Mouse (Mus musculus) ES-Bruce4 (cell line): ENCODE data around the gene Pex19. TPM values are rescaled to one million over a fixed set of nuclear protein-coding genes. Genes with fewer than 3 reads are reported as not detected.

Experiments used
- H3K27ac ChIP-seq: 2 replicates; pipeline ENCODE4 v1.5.1; 2012; ENCODE audit warnings: low read length, inconsistent platforms; ENCODE audit not compliant: insufficient read depth
- H3K27me3 ChIP-seq: 2 replicates; pipeline ENCODE4 v1.6.1; 2012; ENCODE audit warnings: mild to moderate bottlenecking, low read length, inconsistent platforms; ENCODE audit not compliant: control insufficient read depth, poor library complexity, insufficient read depth, severe bottlenecking
- H3K36me3 ChIP-seq: 2 replicates; pipeline ENCODE4 v1.6.1; 2012; ENCODE audit warnings: inconsistent platforms, mild to moderate bottlenecking, low read length, moderate library complexity; ENCODE audit not compliant: control insufficient read depth, poor library complexity, insufficient read depth, severe bottlenecking
- H3K4me1 ChIP-seq: one replicate; pipeline ENCODE4 v1.8.1; 2011; ENCODE audit warnings: low read length; ENCODE audit not compliant: control insufficient read depth, insufficient read depth
- H3K4me3 ChIP-seq: 2 replicates; pipeline ENCODE4 v1.5.1; 2011; ENCODE audit warnings: low read depth, mild to moderate bottlenecking, low read length
- H3K9ac ChIP-seq: 2 replicates; pipeline ENCODE4 v1.6.1; 2012; ENCODE audit warnings: low read depth, mild to moderate bottlenecking, inconsistent platforms; ENCODE audit not compliant: poor library complexity, severe bottlenecking
- H3K9me3 ChIP-seq: replicated peaks from 2 replicates; pipeline ENCODE4 v1.6.1; 2012; ENCODE audit warnings: mild to moderate bottlenecking, low read length, inconsistent platforms; ENCODE audit not compliant: control insufficient read depth, poor library complexity, insufficient read depth, severe bottlenecking
- CTCF ChIP-seq: IDR thresholded peaks from one replicate; pipeline ENCODE4 v1.8.1; 2011; ENCODE audit warnings: low read depth, low read length
- EP300 ChIP-seq: IDR thresholded peaks from 2 replicates; pipeline ENCODE4 v1.6.1; 2011; ENCODE audit warnings: low read depth, low read length; ENCODE audit not compliant: insufficient read depth
- POLR2A ChIP-seq: IDR thresholded peaks from one replicate; pipeline ENCODE4 v1.8.1; 2011; ENCODE audit warnings: low read length; ENCODE audit not compliant: insufficient read depth
- polyA plus RNA-seq: library from polyadenylated mRNA; stranded (reverse); fragments of >200 nt; gene quantifications from 2 replicates; pipeline ENCODE4 v1.2.4, GENCODE M21; 2011; ENCODE audit warnings: low read depth; ENCODE audit not compliant: missing spikeins, insufficient read depth, insufficient read length

Gene Pex19
- polyA plus RNA-seq, 1 experiment = 83.8 TPM

DNA sequence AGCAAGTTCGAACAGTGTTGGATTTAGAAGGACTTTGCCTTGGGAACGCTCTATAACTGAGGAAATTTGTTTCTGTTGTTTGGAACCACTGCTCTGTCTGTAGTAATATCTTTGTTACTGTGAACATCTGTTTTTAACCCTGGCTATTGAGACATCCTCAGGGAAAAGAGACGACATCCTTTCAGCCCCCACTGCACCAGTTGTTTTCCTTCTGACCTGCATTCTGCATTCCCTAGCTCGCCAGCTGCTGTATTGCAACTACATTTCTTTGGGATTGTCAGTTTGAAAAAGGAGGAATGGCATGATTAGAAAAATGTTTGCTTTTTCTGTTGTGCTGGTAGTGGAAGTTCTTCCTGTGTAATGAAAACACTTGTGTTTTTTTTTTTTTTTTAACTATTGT is 54.3 kb downstream of the Pex19 start:
- Histone ChIP-seq H3K36me3 (peaks cover 32% of the 10 kb centered on the region), H3K9ac (no peak overlapping the region), H3K27ac (no peak overlapping the region), H3K27me3 (no peaks in the 10 kb centered on the region), H3K4me3 (no peak overlapping the region), H3K4me1 (no peaks in the 10 kb centered on the region), H3K9me3 (no peaks in the 10 kb centered on the region)
- TF ChIP-seq CTCF (no peak), EP300 (no peak), POLR2A (no peak)

DNA sequence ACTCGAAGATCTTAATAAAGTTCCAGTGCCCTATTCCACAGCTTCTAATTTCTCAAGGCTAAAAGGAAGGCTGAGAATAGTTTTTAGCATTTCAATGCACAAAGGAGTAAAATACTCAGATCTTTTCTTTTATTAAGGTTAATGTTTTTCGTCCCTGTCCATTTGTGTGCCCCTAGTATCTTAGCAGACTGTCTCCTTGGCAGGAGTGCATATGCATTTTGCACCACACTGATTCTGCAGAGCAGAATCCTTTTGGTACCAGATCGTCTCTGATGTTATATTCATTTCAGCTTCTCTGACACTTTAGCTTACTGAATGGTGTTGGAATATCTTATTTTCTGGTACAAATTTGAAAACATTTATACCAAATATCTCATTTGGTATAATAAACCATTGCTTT is 55.2 kb downstream of the Pex19 start:
- Histone ChIP-seq H3K36me3 (peaks cover 36% of the 10 kb centered on the region), H3K27ac (no peak overlapping the region)
- no peak for TF ChIP-seq CTCF
- TF ChIP-seq POLR2A = no peak
- TF ChIP-seq EP300 = no peak

DNA sequence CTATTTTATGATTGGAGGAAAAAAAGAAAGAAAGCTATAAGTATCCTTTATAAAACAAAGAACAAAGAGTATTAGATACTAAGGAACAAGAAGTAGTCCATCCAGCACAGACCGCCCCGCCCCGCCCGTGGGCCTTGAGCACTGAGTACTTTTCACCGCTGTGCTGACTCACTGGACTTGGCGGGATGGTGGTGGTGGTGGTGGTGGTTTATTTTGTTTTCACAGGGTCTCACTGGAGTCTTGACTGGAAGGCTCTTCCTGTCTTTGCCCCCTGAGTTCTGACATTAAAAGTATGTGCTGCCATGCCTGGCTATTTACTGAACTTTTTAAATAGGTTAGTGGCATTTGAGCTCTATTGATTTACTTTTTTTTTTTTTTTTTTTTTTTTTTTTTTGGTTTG is 56.5 kb downstream of the Pex19 start:
- Histone ChIP-seq H3K27me3 (no peaks in the 10 kb centered on the region), H3K4me1 (no peaks in the 10 kb centered on the region), H3K9ac (no peak overlapping the region), H3K9me3 (no peaks in the 10 kb centered on the region), H3K36me3 (peaks cover 44% of the 10 kb centered on the region), H3K27ac (no peak overlapping the region), H3K4me3 (no peak overlapping the region)
- no peak for TF ChIP-seq CTCF
- TF ChIP-seq POLR2A = no peak
- TF ChIP-seq EP300 = no peak

More for the DNA sequence above, 55.2 kb downstream of the Pex19 start:
- no peak overlapping the region for H3K4me3 ChIP-seq
- no peaks in the 10 kb centered on the region for H3K4me1 ChIP-seq
- no peak overlapping the region for H3K9ac ChIP-seq
- H3K27me3 ChIP-seq = no peaks in the 10 kb centered on the region
- H3K9me3 ChIP-seq = no peaks in the 10 kb centered on the region

DNA sequence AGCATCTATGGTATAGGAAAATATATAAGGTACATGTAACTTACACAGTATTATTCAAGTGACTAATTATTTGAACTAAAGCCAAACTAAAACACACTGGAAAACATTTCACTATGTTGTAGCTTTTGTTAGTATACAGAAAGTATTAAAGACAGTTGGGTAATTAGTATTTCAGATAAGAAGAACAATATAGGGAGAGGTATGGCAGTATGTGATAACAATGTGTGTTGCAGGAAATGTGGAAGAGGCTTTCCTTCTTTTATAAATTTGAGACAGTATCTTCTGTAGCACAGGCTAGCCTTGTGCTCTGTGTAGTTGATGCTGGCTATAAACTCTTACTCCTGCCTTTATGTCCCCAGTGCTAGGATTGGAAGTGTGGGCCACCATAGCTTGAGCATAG is 57.4 kb downstream of the Pex19 start:
- Histone ChIP-seq H3K9me3 (no peaks in the 10 kb centered on the region), H3K36me3 (peaks cover 46% of the 10 kb centered on the region), H3K9ac (no peak overlapping the region), H3K4me1 (no peaks in the 10 kb centered on the region), H3K27me3 (no peaks in the 10 kb centered on the region), H3K4me3 (no peak overlapping the region), H3K27ac (no peak overlapping the region)
- no peak for TF ChIP-seq CTCF
- no peak for TF ChIP-seq POLR2A
- TF ChIP-seq EP300 = no peak

Other genes starting within 250 kb of the Pex19 start
- not detected in 2 replicates for gene Gm10521, start 231.1 kb upstream of the Pex19 start, polyA plus RNA-seq
- not detected in 2 replicates for gene Slamf6, start 209.2 kb upstream of the Pex19 start, polyA plus RNA-seq
- gene Vangl2, start 98.3 kb upstream of the Pex19 start, polyA plus RNA-seq = 29.7 and 33.8 TPM in 2 replicates
- gene Nhlh1, start 69.2 kb upstream of the Pex19 start, polyA plus RNA-seq = not detected in 2 replicates
- gene Copa, start 44.2 kb upstream of the Pex19 start, polyA plus RNA-seq = 161 and 163 TPM in 2 replicates
- gene Ncstn, start 44.0 kb upstream of the Pex19 start, polyA plus RNA-seq = 54.2 and 56.2 TPM in 2 replicates
- gene Dcaf8, start 21.3 kb downstream of the Pex19 start, polyA plus RNA-seq = 98.6 and 103 TPM in 2 replicates
- gene Pea15a, start 80.0 kb downstream of the Pex19 start, polyA plus RNA-seq = 61.0 and 62.6 TPM in 2 replicates
- gene Casq1, start 93.1 kb downstream of the Pex19 start, polyA plus RNA-seq = 1.7 and 1.8 TPM in 2 replicates
- gene Atp1a4, start 131.7 kb downstream of the Pex19 start, polyA plus RNA-seq = not detected in 2 replicates
- gene Igsf8, start 134.9 kb downstream of the Pex19 start, polyA plus RNA-seq = 35.4 and 35.8 TPM in 2 replicates
- gene Atp1a2, start 171.3 kb downstream of the Pex19 start, polyA plus RNA-seq = 2.1 and 2.6 TPM in 2 replicates
- not detected in 2 replicates for gene Kcnj9, start 202.6 kb downstream of the Pex19 start, polyA plus RNA-seq
- 1.0 and 1.3 TPM in 2 replicates for gene Kcnj10, start 214.5 kb downstream of the Pex19 start, polyA plus RNA-seq
- 19.9 and 21.2 TPM in 2 replicates for gene Pigm, start 249.8 kb downstream of the Pex19 start, polyA plus RNA-seq